Mouse (Mus musculus) liver, adult 2 months (tissue): Measurements from ENCODE around the gene Lipt1.

Source experiments
- CTCF ChIP-seq: fragments of 200-500 bp; IDR thresholded peaks from 2 replicates; pipeline ENCODE4 v1.5.1; 2011; ENCODE audit warnings: low read depth, low read length, control low read depth
- POLR2A ChIP-seq: fragments of 200-500 bp; IDR thresholded peaks from 2 replicates; pipeline ENCODE4 v1.6.1; 2011; ENCODE audit warnings: low read length, control low read depth; ENCODE audit not compliant: insufficient read depth; ENCODE audit errors: extremely low read depth

DNA sequence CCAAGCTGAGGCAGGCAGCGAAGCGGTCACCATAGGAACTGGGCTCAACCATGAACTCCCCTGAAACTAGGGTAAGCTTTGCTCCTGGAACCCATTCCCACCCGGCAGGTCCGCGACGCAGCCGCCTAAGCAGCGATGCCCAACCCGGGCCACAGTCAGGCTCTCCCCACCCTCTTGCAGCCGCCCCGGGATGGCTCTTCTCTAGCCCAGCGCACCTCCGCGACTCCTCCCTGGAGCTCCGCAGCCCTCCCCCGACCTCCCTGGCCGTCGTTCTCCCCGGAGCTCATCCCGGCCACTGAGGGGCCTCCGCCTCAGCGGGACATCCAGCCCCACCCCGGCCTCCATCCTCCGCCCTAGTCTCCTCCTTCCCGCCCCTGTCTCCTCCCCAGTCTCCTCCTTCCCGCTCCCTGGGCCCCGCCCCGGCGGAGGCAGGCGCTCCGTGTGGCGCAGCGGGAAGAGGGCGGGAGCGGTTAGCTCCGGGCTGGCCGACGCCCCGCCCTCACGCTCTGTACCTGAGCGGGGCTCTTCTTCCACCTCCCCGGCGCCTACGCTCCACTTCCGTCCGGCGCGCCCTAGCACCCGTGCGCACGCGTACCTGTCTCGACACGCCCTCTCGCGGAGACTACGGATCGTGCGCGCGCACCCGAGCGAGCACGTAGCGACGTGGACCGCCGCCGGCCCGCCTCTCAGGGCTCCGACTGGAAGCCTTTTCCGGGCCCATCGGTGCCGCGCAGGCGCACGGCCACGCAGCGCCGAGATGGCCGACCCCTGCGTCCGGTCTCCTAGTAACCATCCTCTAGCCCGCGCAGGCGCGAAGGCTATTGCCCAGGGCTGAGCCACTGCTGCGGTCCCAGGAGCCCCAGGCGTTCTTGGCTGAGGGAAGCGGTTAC is 6.8 kb upstream of the Lipt1 start:
- TF ChIP-seq POLR2A (peak; percentile 89), CTCF (peak; percentile 23; the same call in 1 of the 2 replicates)
